ENCODE assay signal across 23 mouse cellular contexts in the genomic region with DNA sequence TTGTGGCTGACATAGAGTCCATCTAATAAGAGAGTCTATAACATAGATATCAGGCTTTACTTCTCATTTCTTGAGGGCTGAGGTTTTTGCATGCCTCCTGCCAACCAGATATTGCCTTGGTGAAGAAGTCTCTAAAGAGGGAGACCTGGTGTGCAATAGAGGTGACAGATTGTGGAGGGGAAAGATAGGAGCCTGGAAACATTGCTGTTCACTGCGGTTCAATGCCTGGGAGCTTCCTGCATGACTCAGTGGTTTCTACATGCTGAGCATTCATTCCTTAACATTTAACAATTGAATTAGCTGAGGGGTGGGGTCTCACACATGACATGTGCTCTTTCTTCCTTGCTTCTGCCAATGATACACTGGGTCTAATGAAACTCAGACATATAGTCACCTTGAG. TPM values are rescaled to one million over a fixed set of nuclear protein-coding genes. Genes with fewer than 3 reads are reported as not detected.
"Had no signal": no experiment of that assay in that cellular context is flagged by ENCODE, and none has a peak within 500 bp of the region (broad histone marks: within the 10 kb centered on the region; RNA-seq: fewer than 3 reads in every experiment).

No protein-coding gene starts in this region.

- ATAC-seq: midbrain, embryonic 13.5 days; midbrain, embryonic 16.5 days had no signal

- H3K9me3 ChIP-seq: megakaryocyte, embryonic 14.5 days; midbrain, embryonic 13.5 days; neural tube, embryonic 13.5 days; neural tube, embryonic 15.5 days; stomach, embryonic 15.5 days had no signal

- H3K4me2 ChIP-seq: lung, embryonic 14.5 days; midbrain, embryonic 11.5 days; midbrain, embryonic 13.5 days; neural tube, embryonic 13.5 days; neural tube, embryonic 15.5 days; stomach, embryonic 15.5 days had no signal

- H3K36me3 ChIP-seq: midbrain, embryonic 13.5 days; neural tube, embryonic 13.5 days; neural tube, embryonic 15.5 days; stomach, embryonic 15.5 days had no signal

- H3K4me1 ChIP-seq: midbrain, embryonic 13.5 days; neural tube, embryonic 13.5 days; neural tube, embryonic 15.5 days; stomach, embryonic 15.5 days had no signal

- H3K27me3 ChIP-seq: midbrain, embryonic 13.5 days; neural tube, embryonic 13.5 days; neural tube, embryonic 15.5 days; stomach, embryonic 15.5 days had no signal

- H3K27ac ChIP-seq: midbrain, embryonic 13.5 days; neural tube, embryonic 13.5 days; neural tube, embryonic 15.5 days; stomach, embryonic 15.5 days; stomach, postnatal 0 days had no signal

- H3K4me3 ChIP-seq: midbrain, embryonic 13.5 days; myocyte; neural tube, embryonic 13.5 days; neural tube, embryonic 15.5 days; stomach, embryonic 15.5 days had no signal

- DNase-seq: lung, adult 18-20 months; lung, embryonic 14.5 days; lung, postnatal 10 days; lung, postnatal 4 days; retina, postnatal 1 day; right cerebral cortex, adult 18-20 months; right cerebral cortex, postnatal 14 days; thymus, adult 2 months; thymus, postnatal 25 days; thymus, postnatal 4 days had no signal

- H3K9ac ChIP-seq: lung, embryonic 14.5 days; midbrain, embryonic 13.5 days; neural tube, embryonic 13.5 days; neural tube, embryonic 15.5 days; stomach, embryonic 15.5 days had no signal

RNA-seq across cellular contexts. Expression of a gene that starts 4.7 kb away (rescaled TPM):
- polyA plus RNA-seq: lung, embryonic 14.5 days; lung, embryonic 16.5 days; midbrain, embryonic 11.5 days; midbrain, embryonic 13.5 days; midbrain, embryonic 16.5 days; myocyte; neural tube, embryonic 11.5 days; neural tube, embryonic 13.5 days; neural tube, embryonic 15.5 days; stomach, embryonic 15.5 days had no signal

RNA-seq across cellular contexts. Expression of a gene that starts 10.6 kb away (rescaled TPM):
- polyA plus RNA-seq: liver, embryonic 16.5 days; lung, embryonic 14.5 days; lung, embryonic 16.5 days; midbrain, embryonic 11.5 days; midbrain, embryonic 13.5 days; midbrain, embryonic 16.5 days; myocyte; neural tube, embryonic 11.5 days; neural tube, embryonic 13.5 days; neural tube, embryonic 15.5 days; spleen, adult 2 months; stomach, embryonic 15.5 days; stomach, postnatal 0 days; thymus, adult 2 months had no signal

RNA-seq across cellular contexts. Expression of a gene that starts 22.2 kb away (rescaled TPM):
- polyA plus RNA-seq: lung, embryonic 14.5 days; lung, embryonic 16.5 days; midbrain, embryonic 11.5 days; midbrain, embryonic 13.5 days; midbrain, embryonic 16.5 days; myocyte; neural tube, embryonic 11.5 days; neural tube, embryonic 13.5 days; neural tube, embryonic 15.5 days; spleen, adult 2 months had no signal

RNA-seq across cellular contexts. Expression of a gene that starts 30.6 kb away (rescaled TPM):
- polyA plus RNA-seq: lung, embryonic 14.5 days; midbrain, embryonic 11.5 days; midbrain, embryonic 13.5 days; myocyte; neural tube, embryonic 11.5 days; neural tube, embryonic 13.5 days; neural tube, embryonic 15.5 days; stomach, embryonic 15.5 days; stomach, postnatal 0 days had no signal
